Mouse (Mus musculus): ENCODE results near the gene 2410004B18Rik.
"Not testable (repeated sequence)": the region's sequence is repeated elsewhere in the genome, so short reads cannot be mapped to it uniquely, and the experiment has no call there.

2410004B18Rik gene

GRCm38 (mm10) chr3:145937505-145938404 is at the start of gene 2410004B18Rik:
Gene 2410004B18Rik, plus strand, starts transcription at chr3:145938014.
- DNase-seq (ENCODE audit: low read depth, low spot score) = peak; percentile 94

- no peak for DNase-seq (ENCODE audit: low read depth, low spot score)
Observed at GRCm38 (mm10) chr3:145890346-145891132, 47.3 kb upstream of the 2410004B18Rik start.

DNA sequence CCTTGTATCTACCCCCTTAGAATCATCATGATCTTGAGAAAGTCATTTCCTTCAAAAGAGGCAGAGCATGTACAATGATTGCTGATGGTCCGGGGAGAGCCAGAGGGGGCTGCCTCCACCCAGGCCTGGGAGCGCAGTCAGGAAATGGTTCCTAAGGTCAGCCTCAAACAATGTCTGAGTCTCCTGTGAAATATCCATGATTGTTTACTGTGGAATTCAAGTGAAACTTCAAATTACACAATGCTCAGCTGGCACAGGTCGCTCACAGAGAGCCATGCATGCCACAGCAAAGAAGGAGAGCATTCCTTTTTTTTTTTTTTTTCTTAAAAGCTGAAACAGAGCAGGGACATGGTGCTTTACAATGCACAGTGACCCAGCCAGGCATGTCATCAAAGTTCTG is 45.4 kb upstream of the 2410004B18Rik start:
- DNase-seq (ENCODE audit: low read depth, low spot score) = peak; percentile 73

DNA sequence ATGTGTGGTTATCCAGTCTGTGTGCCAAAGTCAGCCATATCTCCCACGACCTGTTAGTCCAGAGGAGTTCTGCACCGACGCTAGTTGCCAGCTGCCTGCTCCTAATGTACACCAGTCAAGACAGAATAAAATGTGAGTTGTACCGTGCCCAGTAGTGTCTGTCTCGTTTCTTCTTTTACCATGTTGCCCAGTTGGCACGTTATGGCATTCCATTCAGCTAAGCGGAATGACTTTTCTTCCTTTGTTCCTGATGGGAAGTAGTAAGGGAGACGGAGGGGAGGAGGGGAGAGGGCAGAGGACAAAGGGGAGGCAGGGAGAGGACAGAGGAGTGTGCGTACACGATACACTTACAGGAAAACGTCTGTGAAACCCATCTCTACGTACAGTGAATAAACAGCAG is 43.7 kb upstream of the 2410004B18Rik start:
- DNase-seq (ENCODE audit: low read depth, low spot score) = no peak

GRCm38 (mm10) chr3:145897749-145898148 is 40.1 kb upstream of the 2410004B18Rik start:
- no peak for DNase-seq (ENCODE audit: low read depth, low spot score)

DNA sequence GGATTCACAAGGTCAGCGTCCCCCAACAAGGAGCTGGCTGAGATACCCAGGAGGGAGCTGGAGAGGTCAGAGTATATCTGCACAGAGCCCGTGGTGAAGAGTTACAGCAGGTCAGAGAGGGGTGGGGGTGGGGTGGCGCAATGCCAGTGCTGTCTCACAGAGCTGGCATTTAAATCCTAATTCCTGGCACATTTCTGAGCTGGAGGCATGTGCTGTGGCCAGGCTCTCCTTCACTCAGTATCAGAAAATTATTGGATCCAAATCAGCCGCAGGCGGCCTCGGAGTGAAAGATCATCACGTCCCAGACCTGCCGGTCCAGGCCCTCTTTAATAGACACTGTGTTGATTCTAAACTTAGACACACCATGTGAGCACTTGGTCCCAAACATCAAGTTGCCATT is 38.0 kb upstream of the 2410004B18Rik start:
- peak; percentile 34 for DNase-seq (ENCODE audit: low read depth, low spot score)

DNA sequence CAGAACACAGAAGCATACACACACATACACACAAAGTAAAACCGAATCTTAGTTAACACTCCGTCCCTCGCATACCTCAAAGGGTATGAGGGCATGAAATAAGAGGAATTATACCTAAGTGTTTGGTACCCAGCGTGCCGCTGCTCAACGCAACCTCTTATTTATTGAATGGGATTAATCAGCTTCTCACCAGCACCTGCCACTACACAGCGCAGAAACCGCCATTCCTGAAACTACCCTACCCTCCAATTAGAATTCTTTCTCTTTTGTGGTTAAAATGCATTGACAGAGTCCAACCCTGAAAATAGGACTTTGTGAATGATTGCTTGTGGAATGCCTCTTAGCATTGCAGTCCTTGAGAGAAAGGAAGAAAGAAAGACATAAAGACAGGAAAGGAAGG is 34.3 kb upstream of the 2410004B18Rik start:
- no peak for DNase-seq (ENCODE audit: low read depth, low spot score)

DNA sequence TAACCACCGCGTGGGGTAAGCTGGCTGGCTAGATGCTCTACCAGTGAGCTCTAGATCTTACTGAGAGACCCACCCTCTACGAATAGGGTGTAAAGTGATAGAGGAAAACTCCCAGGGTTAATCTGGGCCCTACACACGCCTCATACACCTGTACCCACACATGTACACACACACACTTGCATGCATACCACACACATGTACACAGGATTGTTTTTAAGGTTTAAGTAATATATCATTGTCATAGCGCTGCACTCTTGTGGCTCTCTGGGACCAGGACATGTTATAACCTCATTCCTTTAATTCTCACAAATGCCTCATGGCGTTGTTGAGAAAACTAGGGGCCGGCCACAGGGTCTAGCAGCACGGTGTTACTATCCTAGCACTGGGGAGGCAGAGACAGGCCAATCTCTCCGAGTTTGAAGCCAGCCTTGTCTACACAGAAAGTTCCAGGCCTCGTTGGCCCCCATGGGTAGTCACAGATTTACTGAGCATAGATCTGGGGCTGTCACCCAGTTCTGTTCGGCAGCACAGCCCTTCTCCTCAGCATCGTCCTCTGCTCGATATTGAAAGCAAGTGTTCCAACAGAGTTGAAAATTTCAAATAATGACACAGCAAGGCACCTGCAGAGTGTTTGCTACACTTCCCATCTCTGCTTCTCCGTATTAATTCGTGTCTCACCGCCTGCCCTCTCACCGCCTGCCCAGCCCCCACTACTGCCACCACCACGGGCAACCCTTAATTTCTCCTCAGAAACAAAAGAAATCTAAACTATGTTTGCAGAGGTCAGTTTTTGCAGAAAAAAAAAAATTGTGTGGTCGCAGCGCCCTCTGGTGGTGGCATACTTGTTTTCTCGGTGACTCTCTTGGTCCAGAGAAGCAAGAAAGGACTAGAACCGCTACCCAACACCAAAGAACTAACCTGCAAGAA is 32.7 kb upstream of the 2410004B18Rik start:
- DNase-seq (ENCODE audit: low read depth, low spot score) = peak; percentile 90

GRCm38 (mm10) chr3:145906582-145906981 is 31.2 kb upstream of the 2410004B18Rik start:
- DNase-seq (ENCODE audit: low read depth, low spot score) = no peak

- DNase-seq (ENCODE audit: low read depth, low spot score) = no peak
Observed at GRCm38 (mm10) chr3:145912512-145912911, 25.3 kb upstream of the 2410004B18Rik start.

DNA sequence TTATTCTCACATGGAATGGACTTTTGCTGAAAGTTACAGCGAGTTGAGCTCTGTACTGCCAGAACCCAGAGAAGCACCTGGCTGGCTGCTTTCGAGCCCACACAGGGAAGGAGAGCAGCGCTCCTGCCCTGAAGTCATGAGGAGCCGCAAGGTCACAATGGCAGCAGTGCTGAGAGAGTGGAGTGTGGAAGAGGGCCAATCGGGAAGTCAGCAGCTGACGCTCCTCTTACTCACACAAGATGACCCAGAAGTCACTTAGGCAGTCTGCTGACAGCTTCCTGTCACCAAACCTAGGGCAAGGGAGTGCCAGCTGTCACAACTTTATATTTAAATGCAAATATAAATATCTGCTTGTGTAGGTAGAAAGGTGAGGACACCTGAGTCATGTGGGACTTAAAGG is 24.6 kb upstream of the 2410004B18Rik start:
- DNase-seq (ENCODE audit: low read depth, low spot score) = no peak

DNA sequence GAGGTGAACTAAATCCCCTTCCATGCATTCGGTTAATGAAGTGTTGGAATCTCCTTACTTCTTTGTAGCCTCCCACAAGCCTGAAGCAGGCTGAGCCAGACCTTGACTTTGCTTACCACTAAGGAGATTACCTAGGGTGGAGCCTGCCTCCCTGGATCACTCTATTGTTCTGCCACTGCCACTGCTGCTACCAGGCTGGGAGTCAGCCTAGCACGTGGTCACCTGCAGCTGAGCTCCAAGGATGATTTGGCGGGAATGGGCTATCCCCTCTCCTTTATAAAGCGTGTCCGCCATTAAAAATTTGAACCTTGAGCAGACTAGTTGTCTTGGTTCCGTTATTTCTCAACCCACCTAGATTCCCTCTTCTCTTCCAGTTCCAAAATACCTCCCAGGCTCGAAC is 23.9 kb upstream of the 2410004B18Rik start:
- DNase-seq (ENCODE audit: low read depth, low spot score) = not testable (repeated sequence)

GRCm38 (mm10) chr3:145916374-145916773 is 21.4 kb upstream of the 2410004B18Rik start:
- no peak for DNase-seq (ENCODE audit: low read depth, low spot score)

- DNase-seq (ENCODE audit: low read depth, low spot score) = peak; percentile 41
Observed at GRCm38 (mm10) chr3:145916826-145917225, 21.0 kb upstream of the 2410004B18Rik start.

DNA sequence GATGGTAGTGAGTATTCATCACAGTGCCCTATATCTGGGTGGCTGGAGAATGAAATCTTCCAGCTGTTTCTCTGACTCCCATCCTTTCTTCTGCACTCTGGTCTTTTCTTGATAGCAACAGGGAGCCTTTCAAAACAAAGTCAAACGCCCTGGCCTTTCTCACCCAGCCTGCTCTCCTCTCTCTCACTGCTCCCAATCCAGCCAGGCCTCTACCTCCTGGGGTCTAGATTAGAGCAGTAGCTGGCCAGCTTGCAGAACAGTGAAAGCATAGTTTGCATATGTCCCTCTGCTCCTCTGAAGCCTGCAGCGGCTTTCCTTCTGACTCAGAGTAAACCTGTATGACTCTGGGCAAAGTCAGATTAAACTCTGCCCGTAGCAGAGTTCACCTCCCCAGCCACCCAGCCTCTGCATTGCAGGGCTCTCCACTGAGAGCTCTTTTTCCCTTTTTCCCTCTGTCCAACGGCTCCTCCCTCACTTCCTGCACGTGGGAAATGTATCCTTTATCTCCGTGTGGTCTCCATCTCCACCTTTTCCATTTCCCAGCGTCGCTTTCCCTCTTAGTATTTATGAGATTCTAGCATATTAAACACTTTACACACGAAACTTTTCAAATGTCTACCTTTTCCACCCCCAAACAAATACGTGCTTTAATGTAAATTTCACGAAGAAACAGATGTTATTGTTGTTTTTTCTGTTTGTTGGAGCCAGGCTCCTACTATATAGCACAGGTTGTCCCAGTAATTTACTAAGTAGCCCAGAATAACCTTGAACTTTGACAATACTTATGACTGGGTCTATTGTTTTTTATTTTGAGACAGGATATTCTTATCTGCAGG is 15.6 kb upstream of the 2410004B18Rik start, which contains the start of gene Bcl10:
TSS of gene Bcl10 (plus strand) at position 786 of the 836 bp plus-strand sequence.
- no peak for DNase-seq (ENCODE audit: low read depth, low spot score)

DNA sequence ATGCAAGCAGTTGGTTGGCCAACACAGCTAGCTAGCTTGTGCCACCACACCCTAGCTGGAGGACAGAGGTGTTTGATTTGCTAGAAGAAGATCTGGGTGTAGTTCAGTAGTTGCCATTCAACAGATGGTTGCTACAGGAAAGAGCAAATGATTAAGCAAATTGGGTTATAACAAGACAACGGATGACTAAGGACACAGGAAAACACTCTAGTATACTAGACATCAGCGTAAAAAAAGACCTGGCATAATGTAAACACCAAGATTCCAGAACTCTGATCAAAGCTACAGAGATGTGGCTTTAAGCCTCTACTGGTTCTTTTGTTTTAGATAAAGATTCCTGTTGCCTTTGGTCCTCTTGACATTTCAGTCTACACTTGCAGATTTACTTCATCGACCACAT is 14.8 kb upstream of the 2410004B18Rik start:
- no peak for DNase-seq (ENCODE audit: low read depth, low spot score)

- DNase-seq (ENCODE audit: low read depth, low spot score) = peak; percentile 100
Observed at GRCm38 (mm10) chr3:145923874-145924577, 13.8 kb upstream of the 2410004B18Rik start.

DNA sequence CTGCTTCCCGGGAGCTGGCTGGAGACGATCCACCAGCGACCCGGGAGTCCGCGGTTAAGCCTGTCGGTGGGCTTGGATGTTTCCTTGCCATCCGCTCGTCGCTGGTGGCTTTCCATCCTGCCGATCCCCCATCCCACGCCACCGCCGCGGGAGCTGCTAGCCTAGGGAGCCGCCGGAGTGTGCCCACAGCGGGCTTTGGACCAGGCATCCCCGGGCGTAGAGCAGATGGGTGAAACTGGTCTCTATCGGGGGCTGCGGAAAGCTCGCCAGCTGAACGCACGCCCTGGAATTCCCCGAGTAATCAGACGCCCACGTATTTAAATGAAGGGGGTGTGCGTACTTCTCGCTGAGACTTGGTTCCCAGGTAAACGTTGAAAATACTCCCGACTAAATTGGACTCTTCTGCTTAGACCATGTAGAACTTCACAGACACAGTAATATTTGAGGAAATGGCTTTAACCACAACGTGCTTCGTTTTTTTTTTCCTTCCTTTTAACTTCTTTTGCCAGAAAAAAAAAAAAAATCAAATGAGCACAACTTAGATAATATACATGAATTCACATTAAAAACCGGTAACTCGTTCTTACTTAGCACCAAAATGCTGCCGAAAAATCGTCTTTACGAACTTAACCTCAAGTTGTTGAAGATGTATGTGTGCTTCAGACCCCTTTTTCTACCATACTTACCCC is 13.0 kb upstream of the 2410004B18Rik start:
- DNase-seq (ENCODE audit: low read depth, low spot score) = peak; percentile 73

DNA sequence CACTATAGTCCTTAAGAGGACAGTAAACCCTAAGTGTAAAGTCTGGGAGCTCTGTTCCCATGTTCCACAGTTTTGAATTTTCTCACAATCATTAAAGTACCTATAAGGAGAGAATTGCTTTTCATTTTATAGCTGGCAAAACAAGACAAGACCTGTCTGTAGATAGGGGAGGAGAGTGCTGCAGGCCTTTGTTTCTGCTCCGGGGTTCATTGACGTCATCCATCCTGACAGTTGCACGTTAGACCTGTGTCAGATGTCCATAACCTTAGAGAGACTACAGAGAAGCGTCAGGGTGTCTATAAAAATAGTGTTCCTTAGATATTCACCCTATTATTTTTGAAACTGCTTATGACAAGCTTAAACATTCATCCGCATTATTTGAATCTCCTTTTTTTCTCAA is 12.3 kb upstream of the 2410004B18Rik start:
- DNase-seq (ENCODE audit: low read depth, low spot score) = no peak
